Mouse (Mus musculus) ES-Bruce4 (cell line): ENCODE results near the gene 1700003F12Rik.

Experiments
- CTCF ChIP-seq: IDR thresholded peaks from one replicate; pipeline ENCODE4 v1.8.1; 2011; ENCODE audit warnings: low read depth, low read length
- POLR2A ChIP-seq: IDR thresholded peaks from one replicate; pipeline ENCODE4 v1.8.1; 2011; ENCODE audit warnings: low read length; ENCODE audit not compliant: insufficient read depth

- TF ChIP-seq POLR2A, result no peak
- TF ChIP-seq CTCF, result no peak
Observed at GRCm38 (mm10) chr2:154541630-154542029, 5.3 kb upstream of the 1700003F12Rik start.
